26 mouse cellular contexts compared by ENCODE assay signal in genomic region chr16:58701779-58702178, GRCm38 (mm10). TPM values are rescaled to one million over a fixed set of nuclear protein-coding genes. Genes with fewer than 3 reads are reported as not detected.
DNase-seq lines count a peak whose midpoint lies in the region; TF ChIP-seq lines count a peak whose summit lies in the region.
"Had no signal": no experiment of that assay in that cellular context is flagged by ENCODE, and none has a peak within 500 bp of the region (broad histone marks: within the 10 kb centered on the region; RNA-seq: fewer than 3 reads in every experiment).

No protein-coding gene starts in this region.

- H3K4me2 ChIP-seq in CH12.LX (ENCODE audit: insufficient read depth, low read depth, poor library complexity, severe bottlenecking) (peak overlapping the region; percentile 75), myocyte (ENCODE audit: low read depth) (peak overlapping the region; percentile 67)
- H3K4me2 ChIP-seq: forebrain, embryonic 12.5 days; heart, embryonic 15.5 days had no signal

- H3K27me3 ChIP-seq in CH12.LX (replicated peaks): peaks cover 1% of the 10 kb centered on the region
- no peaks in the 10 kb centered on the region for H3K27me3 ChIP-seq in myocyte (ENCODE audit: control insufficient read depth, insufficient read depth, insufficient read length)
- H3K27me3 ChIP-seq: forebrain, embryonic 12.5 days; heart, embryonic 15.5 days had no signal

- TF ChIP-seq RAD21 in CH12.LX (IDR thresholded peaks at IDR 0.05; ENCODE audit: low read depth, low read length): peak; percentile 8

- TF ChIP-seq EP300 in CH12.LX (IDR thresholded peaks at IDR 0.05; ENCODE audit: low read length): peak; percentile 89

- no peaks in the 10 kb centered on the region for H3K9me3 ChIP-seq in CH12.LX (replicated peaks; ENCODE audit: low read length)
- H3K9me3 ChIP-seq: forebrain, embryonic 12.5 days; G1E; heart, embryonic 15.5 days; hindbrain, embryonic 10.5 days had no signal

- in situ Hi-C loops in CH12.LX (cut with MboI; ENCODE audit: low pct_ligation_motif_present, low pct_unique_long_range_greater_than_20kb, low sequenced_read_pairs): loop anchor here (10.0 kb wide), 2 partner anchors 187 to 813 kb away; no protein-coding TSS in a partner anchor

- H3K79me2 ChIP-seq in CH12.LX (replicated peaks; ENCODE audit: control insufficient read depth, extremely low read depth, insufficient read depth, poor library complexity, severe bottlenecking): no peaks in the 10 kb centered on the region; the same call in none of the 2 replicates
- no peaks in the 10 kb centered on the region for H3K79me2 ChIP-seq in myocyte (ENCODE audit: control insufficient read depth, insufficient read depth)

- no peak overlapping the region for H3ac ChIP-seq in myocyte (ENCODE audit: control insufficient read depth, insufficient read length)

- H3K36me3 ChIP-seq in CH12.LX (replicated peaks in 1 of 2; ENCODE audit: control insufficient read depth in 1 of 2, insufficient read depth in 1 of 2, low read length in 1 of 2): no peaks in the 10 kb centered on the region
- H3K36me3 ChIP-seq in myocyte (ENCODE audit: control insufficient read depth, insufficient read depth): no peaks in the 10 kb centered on the region
- H3K36me3 ChIP-seq: forebrain, embryonic 12.5 days; G1E; heart, embryonic 15.5 days; hindbrain, embryonic 10.5 days had no signal

- dilution Hi-C loops in CH12.LX (cut with MboI; ENCODE audit: extremely low pct_ligation_motif_present, extremely low pct_unique_long_range_greater_than_20kb, low sequenced_read_pairs): no loop called here

- peak; percentile 60 for TF ChIP-seq POLR2A in CH12.LX (IDR thresholded peaks at IDR 0.05; ENCODE audit: low read depth, low read length)
- TF ChIP-seq POLR2A in myocyte (IDR thresholded peaks at IDR 0.05; ENCODE audit: insufficient read length, low read depth): no peak

- H3K27ac ChIP-seq in CH12.LX (ENCODE audit: insufficient read depth, low read depth): peak overlapping the region; percentile 98
- H3K27ac ChIP-seq: forebrain, embryonic 12.5 days; heart, embryonic 15.5 days; hindbrain, embryonic 10.5 days; hindbrain, postnatal 0 days had no signal

- peak overlapping the region; percentile 91 for H3K9ac ChIP-seq in CH12.LX (ENCODE audit: insufficient read depth, low read depth)
- H3K9ac ChIP-seq: forebrain, embryonic 12.5 days; heart, embryonic 15.5 days had no signal

- H3K4me1 ChIP-seq in CH12.LX (ENCODE audit: control insufficient read depth in 1 of 2, insufficient read depth in 2 of 2): peaks cover 18 to 69% of the 10 kb centered on the region in 2 experiments
- H3K4me1 ChIP-seq: forebrain, embryonic 12.5 days; hindbrain, embryonic 10.5 days had no signal

- TF ChIP-seq CTCF in CH12.LX (conservative IDR thresholded peaks at IDR 0.05 in 1 of 2, IDR thresholded peaks at IDR 0.05 in 1 of 2; ENCODE audit: low read depth in 2 of 2, low read length in 2 of 2): no peak

- peak; percentile 33 for DNase-seq in adrenal gland, postnatal 14 days
- no peak for DNase-seq in adrenal gland, adult 18-20 months (ENCODE audit: low spot score in 2 of 2)
- peak; percentile 21 for DNase-seq in kidney, postnatal 10 days
- DNase-seq in kidney, adult 18-20 months: no peak
- DNase-seq in CH12.LX (ENCODE audit: extremely low read depth): peak; percentile 92
- no peak for DNase-seq in spleen, adult 12 weeks (ENCODE audit: low spot score)
- no peak for DNase-seq in left cerebral cortex, adult 9 months (ENCODE audit: low spot score in 2 of 2)
- DNase-seq: cerebellum, adult 8-10 months; gastrocnemius, postnatal 25 days; liver; lung, postnatal 14 days had no signal

- peak overlapping the region; percentile 26 to 54 (median 40) for H3K4me3 ChIP-seq in CH12.LX (replicated peaks in 1 of 3; ENCODE audit: low read depth in 2 of 3, low read length in 2 of 3, poor library complexity in 1 of 3)
- no peak overlapping the region for H3K4me3 ChIP-seq in myocyte
- H3K4me3 ChIP-seq: forebrain, embryonic 12.5 days; heart, embryonic 15.5 days; hindbrain, embryonic 10.5 days had no signal

TF ChIP-seq in CH12.LX, 34 proteins besides CTCF, POLR2A, EP300 and RAD21 (continues in another document):
- TF ChIP-seq MXI1 (IDR thresholded peaks at IDR 0.05; ENCODE audit: low read depth, low read length) (no peak), MAFK (IDR thresholded peaks at IDR 0.05; ENCODE audit: insufficient replicate concordance, low read length) (0 out of 2 replicates have a peak, but pooled peaks have one; percentile 62), CHD2 (IDR thresholded peaks at IDR 0.05; ENCODE audit: low read length) (peak; percentile 88), SMC3 (IDR thresholded peaks at IDR 0.05; ENCODE audit: low read depth, low read length) (peak; percentile 40), HCFC1 (IDR thresholded peaks at IDR 0.05; ENCODE audit: low read depth, low read length) (peak; percentile 47; the same call in 1 of the 2 replicates), JUND (conservative IDR thresholded peaks at IDR 0.05; ENCODE audit: low read depth, low read length) (peak; percentile 87), CHD1 (IDR thresholded peaks at IDR 0.05; ENCODE audit: low read depth, low read length) (no peak), NRF1 (IDR thresholded peaks at IDR 0.05; ENCODE audit: low read depth, low read length) (no peak), UBTF (IDR thresholded peaks at IDR 0.05; ENCODE audit: low read depth, low read length) (no peak), POLR2AphosphoS2 (IDR thresholded peaks at IDR 0.05; ENCODE audit: low read depth, low read length) (no peak), JUN (IDR thresholded peaks at IDR 0.05; ENCODE audit: insufficient read depth, low read depth, low read length) (peak; percentile 70), ZMIZ1 (IDR thresholded peaks at IDR 0.05; ENCODE audit: low read depth, low read length) (peak; percentile 64; the same call in 1 of the 2 replicates), PAX5 (IDR thresholded peaks at IDR 0.05; ENCODE audit: low read length) (no peak), ZKSCAN1 (IDR thresholded peaks at IDR 0.05; ENCODE audit: borderline replicate concordance, low read depth, low read length) (no peak), BHLHE40 (IDR thresholded peaks at IDR 0.05; ENCODE audit: low read depth, low read length) (peak; percentile 80), GABPA (IDR thresholded peaks at IDR 0.05; ENCODE audit: insufficient replicate concordance, low read depth, low read length) (no peak), MAX (IDR thresholded peaks at IDR 0.05; ENCODE audit: low read length) (peak; percentile 54; the same call in 1 of the 2 replicates), MYC (IDR thresholded peaks at IDR 0.05; ENCODE audit: low read depth, low read length) (no peak; the same call in 1 of the 2 replicates)

TF ChIP-seq in myocyte, 11 proteins besides CTCF, POLR2A, EP300 and RAD21:
- TF ChIP-seq TCF12 (IDR thresholded peaks at IDR 0.05; ENCODE audit: insufficient read depth, poor library complexity, severe bottlenecking) (no peak), POLR2AphosphoS2 (IDR thresholded peaks at IDR 0.05; ENCODE audit: insufficient read length, low read depth) (no peak), REST (IDR thresholded peaks at IDR 0.05; ENCODE audit: insufficient read depth, insufficient read length) (no peak), TCF3 (IDR thresholded peaks at IDR 0.05; ENCODE audit: insufficient read length, low read depth) (no peak), E2F4 (IDR thresholded peaks at IDR 0.05; ENCODE audit: insufficient read depth) (no peak), MYOG (IDR thresholded peaks at IDR 0.05; ENCODE audit: control insufficient read depth in 1 of 3, insufficient read depth in 1 of 3, insufficient read length in 2 of 3, low read depth in 2 of 3) (no peak), MAX (IDR thresholded peaks at IDR 0.05; ENCODE audit: low read depth) (no peak), SRF (IDR thresholded peaks at IDR 0.05; ENCODE audit: control insufficient read depth, insufficient read length, low read depth) (no peak), CEBPB (IDR thresholded peaks at IDR 0.05; ENCODE audit: insufficient read depth, poor library complexity, severe bottlenecking) (no peak), USF1 (IDR thresholded peaks at IDR 0.05; ENCODE audit: low read depth) (no peak), MYOD1 (IDR thresholded peaks at IDR 0.05; ENCODE audit: control insufficient read depth in 1 of 3, insufficient read length in 2 of 3, low read depth in 2 of 3) (no peak)

RNA-seq across cellular contexts. Expression of gene Gpr15, which starts 17.1 kb away (rescaled TPM):
- total RNA-seq in adrenal gland, postnatal 14 days (2021): not detected in 2 replicates
- total RNA-seq in adrenal gland, adult 18-20 months (2021): not detected
- total RNA-seq in CH12.LX (2012; rRNA removed): 13.8 and 14.5 TPM in 2 replicates
- 8.3 and 8.7 TPM in 2 replicates for total RNA-seq in CH12.LX (2014; rRNA removed)
- polyA plus RNA-seq in CH12.LX (2012; ENCODE audit: insufficient read length, low read depth): 3.9 and 4.7 TPM in 2 replicates
- not detected for polyA plus RNA-seq in myocyte (2012; fragmentation: generic; extraction: Trizol)
- total RNA-seq: adrenal gland, postnatal 36 days; gastrocnemius, postnatal 25 days; heart, adult 8-10 months; layer of hippocampus, adult 18-20 months; layer of hippocampus, postnatal 25 days; left cerebral cortex, postnatal 36 days; megakaryocyte-erythroid progenitor cell, adult 5-6 weeks had no signal
- polyA plus RNA-seq: C2C12; G1E; heart, embryonic 15.5 days; hindbrain, embryonic 10.5 days; hindbrain, postnatal 0 days; kidney, embryonic 16.5 days; liver, embryonic 16.5 days had no signal

RNA-seq across cellular contexts. Expression of gene Cldnd1, which starts 25.9 kb away (rescaled TPM):
- 68.9 and 82.2 TPM in 2 replicates for total RNA-seq in adrenal gland, postnatal 14 days (2021)
- 10 to 100 TPM; 67.0 to 77.6 TPM for total RNA-seq in adrenal gland, adult 18-20 months (2021)
- total RNA-seq in CH12.LX (2012; rRNA removed) (59.9 and 63.8 TPM in 2 replicates), CH12.LX (2014; rRNA removed) (78.0 and 78.7 TPM in 2 replicates)
- polyA plus RNA-seq in CH12.LX (2012; ENCODE audit: insufficient read length, low read depth) (65.6 and 80.6 TPM in 2 replicates), myocyte (2012; fragmentation: generic; extraction: Trizol) (68.1 TPM)

RNA-seq across cellular contexts. Expression of gene Cpox, which starts 31.7 kb away (rescaled TPM):
- 20.5 and 27.8 TPM in 2 replicates for total RNA-seq in adrenal gland, postnatal 14 days (2021)
- 10 to 100 TPM; 11.4 to 14.5 TPM for total RNA-seq in adrenal gland, adult 18-20 months (2021)
- total RNA-seq in CH12.LX (2012; rRNA removed) (77.2 and 91.4 TPM in 2 replicates), CH12.LX (2014; rRNA removed) (70.3 and 74.5 TPM in 2 replicates)
- polyA plus RNA-seq in CH12.LX (2012; ENCODE audit: insufficient read length, low read depth) (72.3 and 75.6 TPM in 2 replicates), myocyte (2012; fragmentation: generic; extraction: Trizol) (20.0 TPM)

Comparison
In these comparisons a context has a peak if more than half of its experiments do, and no peak if none do; other contexts are left out.
1. DNase-seq: peak in adrenal gland, postnatal 14 days (single experiment), kidney, postnatal 10 days (single experiment) and CH12.LX (single experiment); none in adrenal gland, adult 18-20 months (0 of 2), kidney, adult 18-20 months (single experiment), spleen, adult 12 weeks (single experiment) and left cerebral cortex, adult 9 months (0 of 2).